Comparison of ENCODE assay signal across 12 mouse cellular contexts in the genomic region with DNA sequence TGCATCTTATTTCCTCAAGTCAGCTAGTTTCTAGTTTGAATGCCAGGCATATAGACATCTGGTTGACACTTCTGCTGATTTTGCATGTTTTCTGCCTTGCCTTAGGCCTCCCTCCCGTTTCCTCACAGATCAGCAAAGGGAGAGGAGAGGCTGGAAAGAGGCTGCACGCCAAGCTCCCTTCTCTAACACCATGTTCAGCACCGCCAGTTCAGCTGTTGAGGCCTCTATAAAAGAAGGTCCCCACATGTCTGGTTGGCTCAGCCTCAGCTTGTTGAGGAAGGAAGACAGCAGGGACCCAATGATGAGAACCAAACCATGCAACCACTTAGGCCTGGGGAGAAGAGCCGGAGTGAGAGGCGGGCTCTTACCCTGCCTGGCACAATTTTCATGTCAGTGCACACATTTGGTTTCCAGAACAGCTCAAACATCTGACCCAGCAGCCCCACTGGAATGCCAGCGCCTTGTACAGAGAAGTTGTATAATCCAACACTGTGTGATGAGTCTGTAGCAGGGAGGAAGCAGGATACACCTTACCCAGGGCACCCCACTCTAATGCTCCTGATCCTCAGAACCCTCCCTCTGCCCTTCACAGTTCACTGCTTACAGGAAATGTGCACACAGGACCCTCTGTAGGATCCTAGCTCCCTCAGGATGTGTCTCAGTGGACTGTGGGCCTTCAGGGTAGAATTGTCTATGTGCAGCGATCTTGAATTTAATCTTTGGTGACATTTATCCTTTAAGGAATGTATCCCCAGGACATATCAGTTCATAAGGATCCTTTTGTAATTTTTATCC.
DNase-seq lines count a peak whose midpoint lies in the region; ATAC-seq lines count a peak whose summit lies in the region.
"Had no signal": no experiment of that assay in that cellular context is flagged by ENCODE, and none has a peak within 500 bp of the region (broad histone marks: within the 10 kb centered on the region; RNA-seq: fewer than 3 reads in every experiment).

No protein-coding gene starts in this region.

- no peak for DNase-seq in hindbrain, embryonic 10.5 days (ENCODE audit: low spot score)
- DNase-seq in left cerebral cortex, adult 18-20 months (ENCODE audit: low spot score in 2 of 2), result peak; percentile 36 to 59
- DNase-seq in right cerebral cortex, adult 2 months (ENCODE audit: low spot score in 2 of 2), result peak; percentile 21 to 29
- no peak for DNase-seq in thymus, postnatal 14 days
- DNase-seq in adrenal gland, postnatal 25 days, result no peak

- WGBS in hindbrain, embryonic 15.5 days, result 64% methylated on average over 7 of the region's 7 CpGs
- 84% methylated on average over 7 of the region's 7 CpGs for WGBS in hindbrain, embryonic 10.5 days
- WGBS in embryonic facial prominence, embryonic 15.5 days, result 32% methylated on average over 7 of the region's 7 CpGs

- H3K27me3 ChIP-seq in hindbrain, embryonic 15.5 days, result no peaks in the 10 kb centered on the region
- no peaks in the 10 kb centered on the region for H3K27me3 ChIP-seq in hindbrain, embryonic 10.5 days (ENCODE audit: insufficient read depth, poor library complexity, severe bottlenecking)
- no peaks in the 10 kb centered on the region for H3K27me3 ChIP-seq in embryonic facial prominence, embryonic 15.5 days
- H3K27me3 ChIP-seq: limb, embryonic 13.5 days; neural tube, embryonic 13.5 days had no signal

- peak overlapping the region; percentile 1; the same call in 1 of the 2 replicates for H3K27ac ChIP-seq in hindbrain, embryonic 15.5 days (replicated peaks)
- H3K27ac ChIP-seq in hindbrain, embryonic 10.5 days, result no peak overlapping the region; the same call in 1 of the 2 replicates
- peak overlapping the region; percentile 83 for H3K27ac ChIP-seq in embryonic facial prominence, embryonic 15.5 days (replicated peaks)
- H3K27ac ChIP-seq: heart, embryonic 10.5 days; limb, embryonic 13.5 days; neural tube, embryonic 13.5 days had no signal

- H3K9me3 ChIP-seq in hindbrain, embryonic 15.5 days, result no peaks in the 10 kb centered on the region
- no peaks in the 10 kb centered on the region for H3K9me3 ChIP-seq in hindbrain, embryonic 10.5 days
- H3K9me3 ChIP-seq in embryonic facial prominence, embryonic 15.5 days (replicated peaks), result no peaks in the 10 kb centered on the region
- H3K9me3 ChIP-seq: G1E; heart, embryonic 10.5 days; limb, embryonic 13.5 days; neural tube, embryonic 13.5 days had no signal

- H3K9ac ChIP-seq in hindbrain, embryonic 15.5 days, result no peak overlapping the region
- no peak overlapping the region for H3K9ac ChIP-seq in embryonic facial prominence, embryonic 15.5 days
- H3K9ac ChIP-seq: limb, embryonic 13.5 days; neural tube, embryonic 13.5 days had no signal

- no peak overlapping the region for H3K4me3 ChIP-seq in hindbrain, embryonic 15.5 days
- H3K4me3 ChIP-seq in hindbrain, embryonic 10.5 days, result no peak overlapping the region
- H3K4me3 ChIP-seq in embryonic facial prominence, embryonic 15.5 days (replicated peaks), result no peak overlapping the region
- H3K4me3 ChIP-seq: heart, embryonic 10.5 days; limb, embryonic 13.5 days; neural tube, embryonic 13.5 days had no signal

- peaks cover 19% of the 10 kb centered on the region for H3K4me1 ChIP-seq in hindbrain, embryonic 15.5 days (replicated peaks)
- peaks cover 21% of the 10 kb centered on the region for H3K4me1 ChIP-seq in hindbrain, embryonic 10.5 days (replicated peaks)
- H3K4me1 ChIP-seq in embryonic facial prominence, embryonic 15.5 days, result peaks cover 57% of the 10 kb centered on the region

- no peak for ATAC-seq in hindbrain, embryonic 15.5 days (ENCODE audit: low FRiP score, low read depth)
- peak; percentile 64 for ATAC-seq in embryonic facial prominence, embryonic 15.5 days (ENCODE audit: insufficient number of reproducible peaks, low FRiP score, low TSS enrichment, low read depth)
- ATAC-seq in activated CD4-positive, CD25-positive, alpha-beta regulatory T cell, adult 4 months, result no peak

- H3K4me2 ChIP-seq in hindbrain, embryonic 15.5 days, result no peak overlapping the region
- no peak overlapping the region for H3K4me2 ChIP-seq in embryonic facial prominence, embryonic 15.5 days (replicated peaks)
- H3K4me2 ChIP-seq: limb, embryonic 13.5 days; neural tube, embryonic 13.5 days had no signal

- no peaks in the 10 kb centered on the region for H3K36me3 ChIP-seq in hindbrain, embryonic 15.5 days
- no peaks in the 10 kb centered on the region for H3K36me3 ChIP-seq in hindbrain, embryonic 10.5 days
- H3K36me3 ChIP-seq in embryonic facial prominence, embryonic 15.5 days, result peaks cover 19% of the 10 kb centered on the region
- H3K36me3 ChIP-seq: G1E; heart, embryonic 10.5 days; neural tube, embryonic 13.5 days had no signal

Comparison
In these comparisons a context has a peak if more than half of its experiments do, and no peak if none do; other contexts are left out.
1. DNase-seq: peak in left cerebral cortex, adult 18-20 months (2 of 2) and right cerebral cortex, adult 2 months (2 of 2); none in hindbrain, embryonic 10.5 days (single experiment), thymus, postnatal 14 days (single experiment) and adrenal gland, postnatal 25 days (single experiment).